Mouse (Mus musculus): ENCODE data around the gene Cmtm3. TPM values are rescaled to one million over a fixed set of nuclear protein-coding genes. Genes with fewer than 3 reads are reported as not detected.

Cmtm3 gene
- total and polyA plus RNA-seq, 2 experiments: 6.3 to 24.6 TPM

DNA sequence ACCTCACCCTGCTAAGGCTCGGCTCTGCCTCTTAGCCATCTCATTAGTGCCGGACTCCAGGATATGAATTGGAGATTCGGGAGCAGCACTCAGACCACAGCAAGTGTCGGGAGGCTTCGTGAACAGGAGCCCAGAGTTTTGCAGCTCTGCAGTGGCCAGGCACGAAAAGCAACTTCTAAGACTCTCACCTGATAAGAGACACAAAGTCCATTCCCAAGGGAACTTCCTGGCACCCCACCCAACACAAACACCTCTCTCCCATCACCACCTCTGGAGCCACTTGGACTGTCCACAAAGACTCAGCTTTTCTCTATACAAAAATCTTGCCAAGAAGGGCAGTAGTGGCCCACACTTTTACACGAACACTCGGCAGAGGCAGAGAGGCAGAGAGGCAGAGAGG, 51.0 kb downstream of the Cmtm3 start:
- 71% methylated on average over 8 of the region's 8 CpGs for WGBS
- no peak for TF ChIP-seq CTCF (IDR thresholded peaks at IDR 0.05; ENCODE audit: low read depth, low read length)
- TF ChIP-seq POLR2A (IDR thresholded peaks at IDR 0.05; ENCODE audit: extremely low read depth, insufficient read depth, low read length): no peak
- Histone ChIP-seq H3K27me3 (ENCODE audit: control insufficient read depth, insufficient read depth, low read length) (no peaks in the 10 kb centered on the region), H3K36me3 (ENCODE audit: control insufficient read depth, insufficient read depth, low read length) (no peaks in the 10 kb centered on the region), H3K4me3 (ENCODE audit: insufficient read depth, low read depth, low read length) (no peak overlapping the region), H3K9ac (ENCODE audit: low read depth, low read length) (no peak overlapping the region), H3K27ac (replicated peaks; ENCODE audit: insufficient read depth, low read depth, low read length) (no peak overlapping the region), H3K79me2 (ENCODE audit: control insufficient read depth, insufficient read depth, low read length) (peaks cover 58% of the 10 kb centered on the region), H3K4me1 (ENCODE audit: control insufficient read depth, insufficient read depth, low read length) (peaks cover 11% of the 10 kb centered on the region)
- no peak for DNase-seq (ENCODE audit: extremely low read depth, low read depth, low spot score)

DNA sequence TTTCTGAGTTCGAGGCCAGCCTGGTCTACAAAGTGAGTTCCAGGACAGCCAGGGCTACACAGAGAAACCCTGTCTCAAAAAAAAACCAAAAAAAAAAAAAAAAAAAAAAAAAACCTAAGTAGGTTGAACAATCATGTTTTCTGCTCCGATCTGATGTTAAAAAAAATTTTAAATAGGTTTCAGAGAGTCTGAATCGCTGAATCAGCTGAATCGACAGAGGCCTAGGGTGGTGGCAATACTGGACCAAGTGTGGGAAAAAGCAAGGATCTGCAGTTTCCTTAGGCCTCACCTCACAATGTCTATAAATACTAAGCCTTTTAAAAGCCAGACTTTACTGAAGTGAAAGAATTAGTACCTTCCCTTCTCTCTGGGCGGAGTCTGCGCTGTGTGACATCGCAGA, 53.9 kb downstream of the Cmtm3 start:
- no peak overlapping the region for H3K4me3 ChIP-seq (ENCODE audit: insufficient read depth, low read depth, low read length)
- peaks cover 38% of the 10 kb centered on the region; the same call in 1 of the 2 replicates for H3K79me2 ChIP-seq (ENCODE audit: control insufficient read depth, insufficient read depth, low read length)
- no peak for TF ChIP-seq CTCF (IDR thresholded peaks at IDR 0.05; ENCODE audit: low read depth, low read length)
- no peak for TF ChIP-seq POLR2A (IDR thresholded peaks at IDR 0.05; ENCODE audit: extremely low read depth, insufficient read depth, low read length)
- no peak overlapping the region for H3K9ac ChIP-seq (ENCODE audit: low read depth, low read length)
- no peaks in the 10 kb centered on the region for H3K36me3 ChIP-seq (ENCODE audit: control insufficient read depth, insufficient read depth, low read length)
- H3K27ac ChIP-seq (replicated peaks; ENCODE audit: insufficient read depth, low read depth, low read length): no peak overlapping the region
- WGBS: 96% methylated on average over 7 of the region's 7 CpGs
- DNase-seq (ENCODE audit: extremely low read depth, low read depth, low spot score): no peak
- no peaks in the 10 kb centered on the region for H3K27me3 ChIP-seq (ENCODE audit: control insufficient read depth, insufficient read depth, low read length)
- H3K4me1 ChIP-seq (ENCODE audit: control insufficient read depth, insufficient read depth, low read length): peaks cover 2% of the 10 kb centered on the region

DNA sequence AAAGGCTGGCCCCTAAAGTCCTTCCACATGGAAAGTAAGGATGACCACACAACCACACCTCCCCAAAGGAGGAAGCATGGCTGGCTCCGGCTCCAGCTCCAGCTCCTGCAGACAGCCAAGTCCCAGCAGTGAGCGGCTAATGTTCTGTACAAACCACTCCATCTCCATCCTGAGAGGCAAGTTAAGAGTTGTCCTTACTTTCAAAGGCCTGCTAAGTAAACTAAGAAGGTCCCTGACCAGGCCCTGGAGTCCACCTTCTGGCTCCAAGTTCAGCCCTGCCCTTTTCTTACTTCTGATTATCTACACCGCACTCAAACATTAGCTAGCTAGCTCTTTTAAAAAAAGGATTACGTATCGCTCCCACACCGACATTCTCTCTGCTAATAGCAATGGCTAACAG, 54.6 kb downstream of the Cmtm3 start:
- no peak overlapping the region for H3K27ac ChIP-seq (replicated peaks; ENCODE audit: insufficient read depth, low read depth, low read length)
- TF ChIP-seq POLR2A (IDR thresholded peaks at IDR 0.05; ENCODE audit: extremely low read depth, insufficient read depth, low read length) (no peak), CTCF (IDR thresholded peaks at IDR 0.05; ENCODE audit: low read depth, low read length) (no peak)
- no peaks in the 10 kb centered on the region for H3K36me3 ChIP-seq (ENCODE audit: control insufficient read depth, insufficient read depth, low read length)
- peaks cover 2% of the 10 kb centered on the region for H3K4me1 ChIP-seq (ENCODE audit: control insufficient read depth, insufficient read depth, low read length)
- peaks cover 38% of the 10 kb centered on the region; the same call in 1 of the 2 replicates for H3K79me2 ChIP-seq (ENCODE audit: control insufficient read depth, insufficient read depth, low read length)
- DNase-seq (ENCODE audit: extremely low read depth, low read depth, low spot score): no peak
- H3K9ac ChIP-seq (ENCODE audit: low read depth, low read length): no peak overlapping the region
- no peak overlapping the region for H3K4me3 ChIP-seq (ENCODE audit: insufficient read depth, low read depth, low read length)
- WGBS: 94% methylated on average over 6 of the region's 6 CpGs
- no peaks in the 10 kb centered on the region for H3K27me3 ChIP-seq (ENCODE audit: control insufficient read depth, insufficient read depth, low read length)

DNA sequence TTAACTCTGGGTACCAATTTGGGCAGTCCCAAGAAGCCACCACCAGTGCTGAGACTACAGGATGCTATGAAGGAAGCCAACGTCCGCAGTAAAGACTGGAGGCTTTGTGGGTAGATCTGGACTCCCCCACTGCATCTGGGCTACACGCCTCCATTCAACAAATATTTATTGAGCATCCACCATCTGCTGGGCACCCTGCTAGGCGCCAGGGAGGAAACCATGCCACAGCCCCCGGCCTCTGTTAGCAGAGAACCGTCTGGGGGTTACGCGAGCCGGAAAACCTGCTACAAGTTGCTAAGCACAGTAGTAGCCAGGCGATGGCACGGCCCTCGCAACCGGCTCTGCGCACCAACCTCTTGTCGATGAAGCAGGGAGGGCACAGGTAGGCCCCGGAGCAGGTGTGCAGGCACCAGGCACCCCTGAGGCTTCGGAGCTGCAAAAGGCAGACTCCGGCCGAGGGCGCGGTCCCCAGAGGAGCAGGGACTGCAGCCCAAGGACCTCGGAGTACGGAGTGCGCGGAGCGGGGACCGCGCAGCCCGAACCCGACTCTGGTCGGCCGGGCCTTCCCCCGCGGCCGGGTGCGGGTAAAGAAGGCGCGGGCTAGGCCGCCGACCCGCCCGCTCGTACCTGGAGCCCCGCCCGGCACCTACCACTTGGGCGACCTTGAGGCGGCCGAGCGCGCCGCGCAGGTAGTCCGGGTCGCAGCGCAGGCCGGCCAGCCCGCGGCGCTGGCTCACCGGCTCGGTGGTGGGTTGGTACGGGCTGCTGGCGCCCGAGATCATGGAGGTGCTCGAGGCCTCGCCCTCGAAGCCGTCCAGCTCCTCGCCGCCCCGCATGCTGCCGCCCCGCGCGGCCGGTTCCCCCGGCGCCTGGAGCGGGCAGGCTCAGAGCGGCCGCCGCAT, 55.8 kb downstream of the Cmtm3 start:
- H3K27me3 ChIP-seq (ENCODE audit: control insufficient read depth, insufficient read depth, low read length): no peaks in the 10 kb centered on the region
- under 1% methylated on average over 80 of the region's 82 CpGs for WGBS
- peaks cover 35% of the 10 kb centered on the region; the same call in 1 of the 2 replicates for H3K79me2 ChIP-seq (ENCODE audit: control insufficient read depth, insufficient read depth, low read length)
- H3K36me3 ChIP-seq (ENCODE audit: control insufficient read depth, insufficient read depth, low read length): no peaks in the 10 kb centered on the region
- TF ChIP-seq POLR2A (IDR thresholded peaks at IDR 0.05; ENCODE audit: extremely low read depth, insufficient read depth, low read length) (no peak), CTCF (IDR thresholded peaks at IDR 0.05; ENCODE audit: low read depth, low read length) (no peak)
- peak overlapping the region; percentile 97 for H3K9ac ChIP-seq (ENCODE audit: low read depth, low read length)
- peak overlapping the region; percentile 72 for H3K4me3 ChIP-seq (ENCODE audit: insufficient read depth, low read depth, low read length)
- H3K27ac ChIP-seq (replicated peaks; ENCODE audit: insufficient read depth, low read depth, low read length): peak overlapping the region; percentile 64
- H3K4me1 ChIP-seq (ENCODE audit: control insufficient read depth, insufficient read depth, low read length): no peaks in the 10 kb centered on the region; the same call in 1 of the 2 replicates
- DNase-seq (ENCODE audit: extremely low read depth, low read depth, low spot score): no peak

GRCm38 (mm10) chr8:104395703-104396357, 56.6 kb downstream of the Cmtm3 start, which contains the start of gene Cmtm4:
TSS of gene Cmtm4 (minus strand) at chr8:104395807.
- no peaks in the 10 kb centered on the region for H3K27me3 ChIP-seq (ENCODE audit: control insufficient read depth, insufficient read depth, low read length)
- no peaks in the 10 kb centered on the region for H3K36me3 ChIP-seq (ENCODE audit: control insufficient read depth, insufficient read depth, low read length)
- no peak for DNase-seq (ENCODE audit: extremely low read depth, low read depth, low spot score)
- H3K79me2 ChIP-seq (ENCODE audit: control insufficient read depth, insufficient read depth, low read length): peaks cover 35% of the 10 kb centered on the region; the same call in 1 of the 2 replicates
- WGBS: 3% methylated on average over 24 of the region's 54 CpGs
- peak within 1 kb of the TSS; percentile 72 for H3K4me3 ChIP-seq (ENCODE audit: insufficient read depth, low read depth, low read length)
- H3K4me1 ChIP-seq (ENCODE audit: control insufficient read depth, insufficient read depth, low read length): no peaks in the 10 kb centered on the region; the same call in 1 of the 2 replicates
- H3K9ac ChIP-seq (ENCODE audit: low read depth, low read length): peak within 1 kb of the TSS; percentile 97
- TF ChIP-seq CTCF (IDR thresholded peaks at IDR 0.05; ENCODE audit: low read depth, low read length) (no peak), POLR2A (IDR thresholded peaks at IDR 0.05; ENCODE audit: extremely low read depth, insufficient read depth, low read length) (0 out of 2 replicates have a peak, but pooled peaks have one; percentile 20)
- peak within 1 kb of the TSS; percentile 64 for H3K27ac ChIP-seq (replicated peaks; ENCODE audit: insufficient read depth, low read depth, low read length)

Other genes starting within 250 kb of the Cmtm3 start
- 14.9 and 16.6 TPM in 2 replicates for gene Cdh5, start 237.8 kb upstream of the Cmtm3 start, total RNA-seq (2014; rRNA removed)
- 14.9 and 21.5 TPM in 2 replicates for gene Cdh5, start 237.8 kb upstream of the Cmtm3 start, polyA plus RNA-seq (2012; rRNA removed)
- not detected in 2 replicates for gene Bean1, start 169.0 kb upstream of the Cmtm3 start, total RNA-seq (2014; rRNA removed)
- not detected in 2 replicates for gene Bean1, start 169.0 kb upstream of the Cmtm3 start, polyA plus RNA-seq (2012; rRNA removed)
- 14.5 and 16.6 TPM in 2 replicates for gene Tk2, start 90.9 kb upstream of the Cmtm3 start, total RNA-seq (2014; rRNA removed)
- 14.4 and 18.8 TPM in 2 replicates for gene Tk2, start 90.9 kb upstream of the Cmtm3 start, polyA plus RNA-seq (2012; rRNA removed)
- 1.9 and 2.1 TPM in 2 replicates for gene Cklf, start 88.5 kb upstream of the Cmtm3 start, total RNA-seq (2014; rRNA removed)
- 1.4 and 2.0 TPM in 2 replicates for gene Cklf, start 88.5 kb upstream of the Cmtm3 start, polyA plus RNA-seq (2012; rRNA removed)
- not detected in 2 replicates for gene Cmtm2a, start 46.2 kb upstream of the Cmtm3 start, total RNA-seq (2014; rRNA removed)
- not detected in 2 replicates for gene Cmtm2a, start 46.2 kb upstream of the Cmtm3 start, polyA plus RNA-seq (2012; rRNA removed)
- not detected in 2 replicates for gene Gm45711, start 29.3 kb upstream of the Cmtm3 start, total RNA-seq (2014; rRNA removed)
- not detected in 2 replicates for gene Gm45711, start 29.3 kb upstream of the Cmtm3 start, polyA plus RNA-seq (2012; rRNA removed)
- gene Cmtm1, start 29.3 kb upstream of the Cmtm3 start, total RNA-seq (2014; rRNA removed): not detected in 2 replicates
- gene Cmtm1, start 29.3 kb upstream of the Cmtm3 start, polyA plus RNA-seq (2012; rRNA removed): not detected in 2 replicates
- not detected in 2 replicates for gene Gm11020, start 17.8 kb upstream of the Cmtm3 start, total RNA-seq (2014; rRNA removed)
- not detected in 2 replicates for gene Gm11020, start 17.8 kb upstream of the Cmtm3 start, polyA plus RNA-seq (2012; rRNA removed)
- gene Cmtm2b, start 17.2 kb upstream of the Cmtm3 start, total RNA-seq (2014; rRNA removed): not detected in 2 replicates
- not detected in 2 replicates for gene Cmtm2b, start 17.2 kb upstream of the Cmtm3 start, polyA plus RNA-seq (2012; rRNA removed)
- 9.8 and 15.2 TPM in 2 replicates for gene Cmtm4, start 56.4 kb downstream of the Cmtm3 start, total RNA-seq (2014; rRNA removed)
- gene Cmtm4, start 56.4 kb downstream of the Cmtm3 start, polyA plus RNA-seq (2012; rRNA removed): 10.0 and 12.7 TPM in 2 replicates
- 13.8 and 15.4 TPM in 2 replicates for gene Dync1li2, start 103.6 kb downstream of the Cmtm3 start, total RNA-seq (2014; rRNA removed)
- 5.7 and 6.3 TPM in 2 replicates for gene Dync1li2, start 103.6 kb downstream of the Cmtm3 start, polyA plus RNA-seq (2012; rRNA removed)
- gene Terb1, start 170.5 kb downstream of the Cmtm3 start, total RNA-seq (2014; rRNA removed): not detected in 2 replicates
- gene Terb1, start 170.5 kb downstream of the Cmtm3 start, polyA plus RNA-seq (2012; rRNA removed): not detected in 2 replicates
- gene Nae1, start 195.2 kb downstream of the Cmtm3 start, total RNA-seq (2014; rRNA removed): 23.9 and 30.1 TPM in 2 replicates
- 4.5 and 7.3 TPM in 2 replicates for gene Nae1, start 195.2 kb downstream of the Cmtm3 start, polyA plus RNA-seq (2012; rRNA removed)
- gene Car7, start 195.3 kb downstream of the Cmtm3 start, total RNA-seq (2014; rRNA removed): 1.0 and 1.2 TPM in 2 replicates
- gene Car7, start 195.3 kb downstream of the Cmtm3 start, polyA plus RNA-seq (2012; rRNA removed): 1.8 and 2.6 TPM in 2 replicates